Mouse (Mus musculus) limb, embryonic 11.5 days (tissue): ENCODE measurements around the gene Robo2. TPM values are rescaled to one million over a fixed set of nuclear protein-coding genes. Genes with fewer than 3 reads are reported as not detected.
A peak's percentile ranks its signal among the peaks of the same experiment; 100 is the strongest.

Source experiments
- ATAC-seq: fragments of 200-750 bp; cut with Nextera tagmentation; 2 replicates; pipeline ENCODE4 v1.8.0; 2017; ENCODE audit warnings: low read depth; ENCODE audit not compliant: insufficient number of reproducible peaks, low FRiP score, low TSS enrichment
- DNase-seq: peaks from one replicate; pipeline ENCODE4 v3.0.0-alpha.2; 2015; ENCODE audit warnings: low spot score
- H3K27ac ChIP-seq: fragments of 300-500 bp; sonication (generic); replicated peaks from 2 replicates; pipeline ENCODE4 v1.5.1; 2014; ENCODE audit warnings: low read depth, mild to moderate bottlenecking, low read length
- H3K27me3 ChIP-seq: fragments of 300-500 bp; sonication (generic); 2 replicates; pipeline ENCODE4 v1.6.1; 2014; ENCODE audit warnings: mild to moderate bottlenecking, low read length, mixed read lengths; ENCODE audit not compliant: control insufficient read depth, insufficient read depth
- H3K36me3 ChIP-seq: fragments of 300-500 bp; sonication (generic); 2 replicates; pipeline ENCODE4 v1.6.1; 2014; ENCODE audit warnings: mild to moderate bottlenecking, low read length, moderate library complexity, mixed read lengths; ENCODE audit not compliant: control insufficient read depth, insufficient read depth
- H3K4me1 ChIP-seq: fragments of 300-500 bp; sonication (generic); 2 replicates; pipeline ENCODE4 v1.6.1; 2014; ENCODE audit warnings: low read length, mixed read lengths; ENCODE audit not compliant: control insufficient read depth, insufficient read depth
- H3K4me2 ChIP-seq: fragments of 300-500 bp; sonication (generic); 2 replicates; pipeline ENCODE4 v1.6.1; 2014; ENCODE audit warnings: low read depth, mild to moderate bottlenecking, moderate library complexity; ENCODE audit not compliant: severe bottlenecking
- H3K4me3 ChIP-seq: fragments of 300-500 bp; sonication (generic); 2 replicates; pipeline ENCODE4 v1.5.1; 2014; ENCODE audit warnings: low read depth, low read length
- H3K9ac ChIP-seq: fragments of 300-500 bp; sonication (generic); 2 replicates; pipeline ENCODE4 v1.6.1; 2014; ENCODE audit warnings: mild to moderate bottlenecking, low read length
- H3K9me3 ChIP-seq: fragments of 300-500 bp; sonication (generic); 2 replicates; pipeline ENCODE4 v1.6.1; 2016; ENCODE audit warnings: low read length; ENCODE audit not compliant: control insufficient read depth
- WGBS: fragments of 180-500 bp; shearing (Covaris S2); extraction: QIAGEN DNeasy Blood & Tissue Kit; methylation state at CpG from one replicate; pipeline ENCODE4 v1.1.7; 2014; 5-methylcytosine and 5-hydroxymethylcytosine counted together
- polyA plus RNA-seq: library from polyadenylated mRNA; unstranded; fragments of >200 nt; fragmentation: Nextera tagmentation; extraction: Ambion mirVana; gene quantifications from 2 replicates; pipeline ENCODE4 v1.2.1, GENCODE M21; 2014

The Robo2 gene
- polyA plus RNA-seq, 1 experiment from 2014 or later: 102 TPM

- Histone ChIP-seq H3K36me3 (no peaks in the 10 kb centered on the region), H3K27ac (no peak overlapping the region), H3K9ac (no peak overlapping the region), H3K4me3 (no peak overlapping the region), H3K4me2 (no peak overlapping the region), H3K9me3 (no peaks in the 10 kb centered on the region), H3K4me1 (no peaks in the 10 kb centered on the region), H3K27me3 (no peaks in the 10 kb centered on the region)
- ATAC-seq (no peak), DNase-seq (no peak)
- WGBS: 56% methylated on average over 7 of the region's 7 CpGs
Observed at GRCm38 (mm10) chr16:74070628-74071027, 341.0 kb downstream of the Robo2 start.

GRCm38 (mm10) chr16:74065958-74066357 is 345.7 kb downstream of the Robo2 start:
- Histone ChIP-seq H3K4me1 (no peaks in the 10 kb centered on the region), H3K4me2 (no peak overlapping the region), H3K4me3 (no peak overlapping the region), H3K9ac (no peak overlapping the region), H3K36me3 (no peaks in the 10 kb centered on the region), H3K27me3 (no peaks in the 10 kb centered on the region), H3K9me3 (no peaks in the 10 kb centered on the region), H3K27ac (no peak overlapping the region)
- no peak for ATAC-seq
- DNase-seq: no peak
- WGBS: 88% methylated on average over 2 of the region's 2 CpGs

GRCm38 (mm10) chr16:74061951-74062350 is 349.7 kb downstream of the Robo2 start:
- ATAC-seq (no peak), DNase-seq (no peak)
- peaks cover 2% of the 10 kb centered on the region; the same call in 1 of the 2 replicates for H3K4me1 ChIP-seq
- H3K9me3 ChIP-seq: no peaks in the 10 kb centered on the region
- H3K4me3 ChIP-seq: no peak overlapping the region
- no peak overlapping the region for H3K4me2 ChIP-seq
- H3K36me3 ChIP-seq: no peaks in the 10 kb centered on the region
- no peak overlapping the region for H3K9ac ChIP-seq
- no peak overlapping the region for H3K27ac ChIP-seq
- H3K27me3 ChIP-seq: no peaks in the 10 kb centered on the region

GRCm38 (mm10) chr16:74061479-74061878 is 350.1 kb downstream of the Robo2 start:
- no peak for ATAC-seq
- H3K27ac ChIP-seq: no peak overlapping the region

GRCm38 (mm10) chr16:74056886-74057285 is 354.7 kb downstream of the Robo2 start:
- no peak overlapping the region for H3K27ac ChIP-seq
- DNase-seq (no peak), ATAC-seq (no peak)

More at GRCm38 (mm10) chr16:74061479-74061878, 350.1 kb downstream of the Robo2 start:
- no peaks in the 10 kb centered on the region for H3K36me3 ChIP-seq
- no peak overlapping the region for H3K4me3 ChIP-seq
- H3K27me3 ChIP-seq: no peaks in the 10 kb centered on the region
- no peak for DNase-seq
- H3K4me2 ChIP-seq: no peak overlapping the region
- H3K9me3 ChIP-seq: no peaks in the 10 kb centered on the region
- H3K9ac ChIP-seq: no peak overlapping the region
- H3K4me1 ChIP-seq: peaks cover 2% of the 10 kb centered on the region; the same call in 1 of the 2 replicates

GRCm38 (mm10) chr16:74056210-74056609 is 355.4 kb downstream of the Robo2 start:
- DNase-seq (no peak), ATAC-seq (no peak)
- Histone ChIP-seq H3K9me3 (no peaks in the 10 kb centered on the region), H3K27ac (no peak overlapping the region), H3K9ac (no peak overlapping the region), H3K36me3 (no peaks in the 10 kb centered on the region), H3K4me1 (peaks cover 12% of the 10 kb centered on the region), H3K4me2 (no peak overlapping the region), H3K4me3 (no peak overlapping the region), H3K27me3 (no peaks in the 10 kb centered on the region)
- 86% methylated on average over 1 of the region's 1 CpGs for WGBS

More at GRCm38 (mm10) chr16:74056886-74057285, 354.7 kb downstream of the Robo2 start:
- no peaks in the 10 kb centered on the region for H3K9me3 ChIP-seq
- WGBS: 95% methylated on average over 2 of the region's 2 CpGs
- no peaks in the 10 kb centered on the region for H3K36me3 ChIP-seq
- no peak overlapping the region for H3K4me3 ChIP-seq
- H3K27me3 ChIP-seq: no peaks in the 10 kb centered on the region
- H3K4me1 ChIP-seq: peaks cover 12% of the 10 kb centered on the region
- H3K4me2 ChIP-seq: no peak overlapping the region
- H3K9ac ChIP-seq: no peak overlapping the region

- no peaks in the 10 kb centered on the region for H3K9me3 ChIP-seq
- H3K27me3 ChIP-seq: no peaks in the 10 kb centered on the region
- H3K4me3 ChIP-seq: no peak overlapping the region
- peak; percentile 26 for DNase-seq
- WGBS: 64% methylated on average over 10 of the region's 10 CpGs
- no peak overlapping the region for H3K9ac ChIP-seq
- H3K4me2 ChIP-seq: no peak overlapping the region
- no peak for ATAC-seq
- H3K4me1 ChIP-seq: peaks cover 12% of the 10 kb centered on the region
- no peak overlapping the region for H3K27ac ChIP-seq
- no peaks in the 10 kb centered on the region for H3K36me3 ChIP-seq
Observed at GRCm38 (mm10) chr16:74055061-74055751, 356.4 kb downstream of the Robo2 start.

- no peak overlapping the region for H3K4me2 ChIP-seq
- H3K27ac ChIP-seq: no peak overlapping the region
- 78% methylated on average over 5 of the region's 5 CpGs for WGBS
- no peak overlapping the region for H3K9ac ChIP-seq
- no peaks in the 10 kb centered on the region for H3K27me3 ChIP-seq
- DNase-seq (no peak), ATAC-seq (no peak)
- H3K4me3 ChIP-seq: no peak overlapping the region
- no peaks in the 10 kb centered on the region for H3K9me3 ChIP-seq
- H3K4me1 ChIP-seq: 0 out of 2 replicates have a peak, but pooled peaks cover 2% of the 10 kb centered on the region
- no peaks in the 10 kb centered on the region for H3K36me3 ChIP-seq
Observed at GRCm38 (mm10) chr16:74049467-74049866, 362.2 kb downstream of the Robo2 start.

- ATAC-seq: no peak
- DNase-seq: no peak
- 73% methylated on average over 6 of the region's 6 CpGs for WGBS
- Histone ChIP-seq H3K9me3 (no peaks in the 10 kb centered on the region), H3K27me3 (no peaks in the 10 kb centered on the region), H3K4me3 (no peak overlapping the region), H3K4me2 (no peak overlapping the region), H3K27ac (no peak overlapping the region), H3K4me1 (no peaks in the 10 kb centered on the region), H3K36me3 (no peaks in the 10 kb centered on the region), H3K9ac (no peak overlapping the region)
Observed at GRCm38 (mm10) chr16:74048980-74049379, 362.6 kb downstream of the Robo2 start.
